Mouse (Mus musculus) T-cell, adult 66 days (primary cell): ENCODE results near the gene Yrdc. TPM values are rescaled to one million over a fixed set of nuclear protein-coding genes. Genes with fewer than 3 reads are reported as not detected.

ENCODE experiments used
- total RNA-seq, 2 experiments: library from RNA; stranded (reverse); gene quantifications; 3 replicates in 1 of 2; 4 replicates in 1 of 2; pipeline ENCODE4 v1.2.4; 2023

Gene Yrdc
- total RNA-seq, result 100 to 1,000 TPM; 111 to 120 TPM

DNA sequence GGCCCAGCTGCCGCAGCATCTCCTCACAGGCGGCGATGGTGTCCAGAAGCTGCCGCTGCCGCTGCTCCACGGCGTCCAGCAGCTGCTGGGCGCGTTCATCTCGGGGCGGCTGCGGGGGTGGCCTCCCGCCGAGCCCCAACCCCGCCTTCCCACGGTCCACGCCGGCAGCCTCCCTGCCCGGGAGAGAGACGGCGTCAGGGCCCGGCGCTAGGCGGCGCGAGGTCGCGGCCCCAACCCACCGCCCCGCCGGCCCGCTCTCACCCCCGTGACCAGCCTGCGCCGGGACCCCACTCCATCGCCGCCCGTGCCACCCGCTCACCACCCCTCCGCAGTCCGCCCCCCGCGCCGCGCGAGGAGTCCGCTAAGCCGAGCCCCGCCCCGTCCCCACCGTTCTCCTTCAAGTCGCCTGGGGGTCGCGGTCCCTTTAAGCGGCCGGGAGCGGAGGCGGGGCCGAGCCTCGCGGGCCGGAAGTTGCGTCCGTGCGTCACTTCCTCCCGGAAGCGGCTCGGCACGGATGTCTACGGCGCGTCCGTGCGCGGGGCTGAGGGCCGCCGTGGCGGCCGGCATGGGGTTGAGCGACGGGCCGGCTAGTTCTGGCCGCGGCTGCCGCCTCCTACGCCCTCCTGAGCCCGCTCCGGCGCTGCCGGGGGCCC, at the start of gene Yrdc:
Gene Yrdc, plus strand, starts transcription at position 419 of the 653 bp plus-strand sequence.

DNA sequence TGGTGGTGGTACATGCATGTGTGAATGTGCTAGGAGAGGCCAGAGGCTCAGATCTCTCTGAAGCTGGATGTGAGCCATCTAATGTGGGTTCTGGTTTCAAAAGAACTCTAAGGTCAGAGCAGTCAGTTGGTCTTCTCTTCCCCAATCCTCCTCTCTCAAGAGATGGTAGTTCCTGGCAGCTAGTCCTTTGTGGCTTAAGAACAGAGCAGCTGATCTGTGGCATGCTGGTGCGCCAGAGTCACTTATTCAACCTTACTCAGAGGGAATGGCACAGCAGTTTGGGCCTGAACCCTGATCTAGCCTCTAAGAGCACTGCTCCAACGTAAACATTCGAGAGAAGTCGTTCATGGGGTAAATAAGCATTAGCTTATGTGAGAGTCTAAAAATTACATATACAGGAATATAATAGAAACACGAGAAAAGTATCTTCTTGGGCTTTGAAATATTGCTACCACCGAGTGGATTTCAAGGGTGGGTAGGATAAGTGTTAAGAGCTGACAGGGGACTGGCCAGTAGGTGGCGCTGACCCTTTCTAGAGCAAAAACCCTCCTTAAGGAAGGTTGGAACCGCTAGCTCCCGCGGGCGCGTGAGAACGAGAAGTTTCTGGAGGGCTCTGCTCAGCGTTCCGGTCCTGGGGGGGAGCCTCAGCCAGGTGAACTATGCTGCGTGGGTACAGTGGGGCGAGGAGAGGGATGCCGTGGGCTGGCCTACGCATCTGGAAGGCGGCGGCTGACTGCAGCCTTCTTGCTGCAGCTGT, 48.7 kb upstream of the Yrdc start, which contains the start of gene Mtf1:
Gene Mtf1, plus strand, starts transcription at position 553 of the 757 bp plus-strand sequence.

DNA sequence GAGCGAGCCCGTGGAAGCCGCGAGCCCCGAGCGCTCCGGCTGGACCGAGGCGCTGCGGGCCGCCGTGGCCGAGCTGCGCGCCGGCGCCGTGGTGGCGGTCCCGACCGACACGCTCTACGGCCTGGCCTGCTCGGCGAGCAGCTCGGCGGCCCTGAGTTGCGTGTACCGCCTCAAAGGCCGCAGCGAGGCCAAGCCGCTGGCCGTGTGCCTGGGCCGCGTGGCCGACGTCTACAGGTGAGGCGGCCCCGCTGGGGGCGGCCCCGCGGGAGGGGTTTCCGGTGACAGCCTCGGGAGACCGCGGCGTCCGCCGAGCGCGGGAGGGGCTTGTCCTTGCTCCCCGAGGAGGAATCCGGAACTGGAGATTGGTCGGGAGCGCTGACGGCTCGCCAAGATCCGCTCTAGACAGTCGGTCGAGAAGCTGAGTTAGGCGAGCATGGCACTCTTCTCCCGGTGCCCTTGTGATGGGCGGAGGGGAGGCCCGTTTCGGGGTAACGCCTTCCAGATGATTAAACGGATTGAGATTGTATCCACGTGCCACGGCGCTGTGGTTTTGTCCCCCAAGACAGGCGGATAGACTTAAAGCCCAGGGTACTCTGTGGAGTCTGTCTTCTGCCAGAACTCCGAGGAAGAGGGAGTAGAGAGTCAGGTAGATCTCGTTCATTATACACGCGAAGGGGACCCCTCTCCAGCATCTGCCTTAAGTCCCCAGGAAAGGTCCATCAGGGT, 617 bp downstream of the Yrdc start, which contains the start of gene 1110065P20Rik:
Gene 1110065P20Rik, minus strand, starts transcription at position 264 of the 726 bp plus-strand sequence.

DNA sequence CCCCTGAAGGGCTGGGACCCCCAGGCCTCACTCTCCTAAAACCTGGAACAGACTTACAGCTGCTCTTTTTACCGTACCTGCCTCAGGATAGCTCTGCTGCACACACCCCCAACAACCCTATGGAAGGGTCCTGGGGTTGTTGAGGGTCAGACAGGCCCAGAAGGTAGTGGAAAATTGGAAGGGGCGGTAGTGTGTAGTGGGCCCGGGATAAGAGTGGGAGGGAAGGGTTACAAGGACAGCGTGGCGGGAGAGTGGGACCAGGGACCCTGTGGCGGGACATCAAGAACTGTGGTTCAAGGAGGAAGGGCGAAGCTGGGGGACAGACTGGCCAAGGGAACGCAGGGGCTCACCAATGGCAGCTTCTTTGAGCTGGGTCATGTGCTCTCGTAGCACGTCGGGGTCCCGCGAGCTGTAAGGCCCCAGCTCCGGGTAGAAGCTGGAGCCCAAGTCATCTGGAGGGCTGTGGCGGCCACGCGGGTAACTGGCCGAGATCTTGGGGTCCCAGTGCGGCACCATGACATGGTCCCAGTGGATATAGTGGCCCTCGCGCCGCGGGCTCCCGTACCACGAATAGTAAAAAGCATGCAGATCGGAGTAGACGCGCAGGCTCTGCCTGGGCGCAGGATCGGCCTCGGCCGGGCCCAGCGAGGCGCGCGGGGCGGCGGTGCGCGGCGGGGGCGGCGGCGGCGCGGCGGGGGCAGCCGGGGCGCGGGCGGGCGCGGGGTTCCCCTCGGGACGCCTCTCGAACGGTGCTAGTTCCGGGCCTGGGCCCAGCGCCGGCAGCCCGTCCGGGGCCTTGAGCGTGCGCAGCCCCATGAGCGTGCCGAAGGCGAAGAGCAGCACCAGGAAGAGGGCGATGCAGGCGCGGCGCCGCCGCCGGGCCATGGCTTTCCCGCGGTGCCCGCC, 11.1 kb downstream of the Yrdc start, which contains the start of gene Maneal:
Gene Maneal, minus strand, starts transcription at position 889 of the 906 bp plus-strand sequence.

DNA sequence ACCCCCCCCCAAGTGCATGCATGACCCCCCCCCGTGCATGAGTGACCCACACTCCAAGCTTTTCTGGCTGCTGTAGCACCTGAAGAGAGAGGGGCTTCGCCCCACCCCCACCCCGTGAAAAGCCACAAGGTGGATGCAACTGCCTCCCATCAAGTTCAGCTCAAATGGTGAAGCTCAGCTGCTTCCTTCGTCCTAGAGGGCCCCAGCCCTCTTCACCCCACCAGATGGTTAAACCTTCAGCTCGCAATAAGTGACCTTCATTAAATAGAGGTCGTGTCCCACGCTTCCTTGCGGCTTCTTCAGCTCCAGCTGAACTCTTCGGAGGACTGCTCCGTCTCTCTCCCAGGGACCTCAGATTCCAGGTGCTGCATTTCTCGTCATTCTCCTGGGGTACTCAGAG, 30.1 kb downstream of the Yrdc start, which contains the start of gene Epha10:
Gene Epha10, plus strand, starts transcription at position 301 of the 400 bp plus-strand sequence.

Other genes with a start within 250 kb of the Yrdc start
- gene 3100002H09Rik, start 239.9 kb upstream of the Yrdc start, total RNA-seq, result not detected
- not detected for gene Pou3f1, start 193.9 kb upstream of the Yrdc start, total RNA-seq
- gene Utp11, start 157.1 kb upstream of the Yrdc start, total RNA-seq, result 10 to 100 TPM; 23.7 to 24.7 TPM
- gene Fhl3, start 150.0 kb upstream of the Yrdc start, total RNA-seq, result 10 to 100 TPM; 21.2 to 22.7 TPM
- 10 to 100 TPM; 60.4 to 68.1 TPM for gene Sf3a3, start 135.9 kb upstream of the Yrdc start, total RNA-seq
- gene Inpp5b, start 108.8 kb upstream of the Yrdc start, total RNA-seq, result 100 to 1,000 TPM in 1 of 2 experiments, 10 to 100 TPM in 1; 80.5 to 104 TPM
- gene Mtf1, start 48.6 kb upstream of the Yrdc start, total RNA-seq, result 10 to 100 TPM; 33.5 to 40.3 TPM
- gene 1110065P20Rik, start 517 bp downstream of the Yrdc start, total RNA-seq, result 10 to 100 TPM; 21.6 to 26.9 TPM
- gene Maneal, start 11.5 kb downstream of the Yrdc start, total RNA-seq, result 1 to 10 TPM; 4.8 to 5.1 TPM
- not detected for gene Epha10, start 30.2 kb downstream of the Yrdc start, total RNA-seq
- gene 9930104L06Rik, start 86.4 kb downstream of the Yrdc start, total RNA-seq, result 10 to 100 TPM; 21.1 to 21.9 TPM
- 1 to 10 TPM; 4.2 to 9.0 TPM for gene Cdca8, start 88.6 kb downstream of the Yrdc start, total RNA-seq
- gene Rspo1, start 135.8 kb downstream of the Yrdc start, total RNA-seq, result not detected
- gene Gnl2, start 165.9 kb downstream of the Yrdc start, total RNA-seq, result 10 to 100 TPM; 81.0 to 90.1 TPM
- gene Dnali1, start 215.0 kb downstream of the Yrdc start, total RNA-seq, result not detected
- gene Snip1, start 216.0 kb downstream of the Yrdc start, total RNA-seq, result 10 to 100 TPM; 49.1 to 56.6 TPM
- 10 to 100 TPM; 43.7 to 47.9 TPM for gene Meaf6, start 234.5 kb downstream of the Yrdc start, total RNA-seq